Mouse (Mus musculus) kidney, adult 2 months (tissue): ENCODE measurements around the gene Dnajc4.

Experiments
- CTCF ChIP-seq: fragments of 200-500 bp; conservative IDR thresholded peaks from 2 replicates; pipeline ENCODE4 v1.5.1; 2011; ENCODE audit warnings: low read depth, mild to moderate bottlenecking, control low read depth, low read length, moderate library complexity, mixed read lengths; ENCODE audit not compliant: insufficient read depth, insufficient read length
- POLR2A ChIP-seq: fragments of 200-500 bp; IDR thresholded peaks from one replicate; pipeline ENCODE4 v1.6.1; 2011; ENCODE audit warnings: low read depth, low read length, control low read depth

- no peak for TF ChIP-seq POLR2A
- TF ChIP-seq CTCF = no peak
Observed at GRCm38 (mm10) chr19:6949951-6950350, 42.4 kb downstream of the Dnajc4 start.
